Mouse (Mus musculus): Measurements from ENCODE around the gene Inpp4b. TPM values are rescaled to one million over a fixed set of nuclear protein-coding genes. Genes with fewer than 3 reads are reported as not detected.

The Inpp4b gene
- polyA plus RNA-seq, 1 experiment, result 2.7 TPM

- TF ChIP-seq CTCF (IDR thresholded peaks at IDR 0.05; ENCODE audit: extremely low read depth, insufficient read depth, low read length), result no peak
- Histone ChIP-seq H3K27ac (ENCODE audit: insufficient read depth, low read length) (no peak overlapping the region), H3K4me1 (ENCODE audit: control insufficient read depth, insufficient read depth, low read length) (no peaks in the 10 kb centered on the region), H3K4me3 (ENCODE audit: insufficient read depth, low read length) (no peak overlapping the region)
Measured at GRCm38 (mm10) chr8:81452082-81452481, 109.7 kb downstream of the Inpp4b start.

- H3K27ac ChIP-seq (ENCODE audit: insufficient read depth, low read length), result no peak overlapping the region
- no peaks in the 10 kb centered on the region for H3K4me1 ChIP-seq (ENCODE audit: control insufficient read depth, insufficient read depth, low read length)
- TF ChIP-seq POLR2A (IDR thresholded peaks at IDR 0.05; ENCODE audit: extremely low read depth, insufficient read depth, low read length), result no peak
- no peak for TF ChIP-seq CTCF (IDR thresholded peaks at IDR 0.05; ENCODE audit: extremely low read depth, insufficient read depth, low read length)
- H3K4me3 ChIP-seq (ENCODE audit: insufficient read depth, low read length), result no peak overlapping the region
Measured at GRCm38 (mm10) chr8:81454830-81455229, 112.5 kb downstream of the Inpp4b start.

GRCm38 (mm10) chr8:81463762-81464161 lies 121.4 kb downstream of the Inpp4b start:
- no peaks in the 10 kb centered on the region for H3K4me1 ChIP-seq (ENCODE audit: control insufficient read depth, insufficient read depth, low read length)
- no peak overlapping the region for H3K4me3 ChIP-seq (ENCODE audit: insufficient read depth, low read length)
- TF ChIP-seq CTCF (IDR thresholded peaks at IDR 0.05; ENCODE audit: extremely low read depth, insufficient read depth, low read length) (no peak), POLR2A (IDR thresholded peaks at IDR 0.05; ENCODE audit: extremely low read depth, insufficient read depth, low read length) (no peak)
- H3K27ac ChIP-seq (ENCODE audit: insufficient read depth, low read length), result no peak overlapping the region

- Histone ChIP-seq H3K4me3 (ENCODE audit: insufficient read depth, low read length) (no peak overlapping the region), H3K27ac (ENCODE audit: insufficient read depth, low read length) (no peak overlapping the region), H3K4me1 (ENCODE audit: control insufficient read depth, insufficient read depth, low read length) (no peaks in the 10 kb centered on the region)
- TF ChIP-seq POLR2A (IDR thresholded peaks at IDR 0.05; ENCODE audit: extremely low read depth, insufficient read depth, low read length), result no peak
Measured at GRCm38 (mm10) chr8:81466776-81467175, 124.4 kb downstream of the Inpp4b start.

GRCm38 (mm10) chr8:81478674-81479073 lies 136.3 kb downstream of the Inpp4b start:
- no peak overlapping the region for H3K4me3 ChIP-seq (ENCODE audit: insufficient read depth, low read length)
- no peak overlapping the region for H3K27ac ChIP-seq (ENCODE audit: insufficient read depth, low read length)
- no peaks in the 10 kb centered on the region for H3K4me1 ChIP-seq (ENCODE audit: control insufficient read depth, insufficient read depth, low read length)
- TF ChIP-seq POLR2A (IDR thresholded peaks at IDR 0.05; ENCODE audit: extremely low read depth, insufficient read depth, low read length) (no peak), CTCF (IDR thresholded peaks at IDR 0.05; ENCODE audit: extremely low read depth, insufficient read depth, low read length) (no peak)

- no peak overlapping the region for H3K4me3 ChIP-seq (ENCODE audit: insufficient read depth, low read length)
- TF ChIP-seq POLR2A (IDR thresholded peaks at IDR 0.05; ENCODE audit: extremely low read depth, insufficient read depth, low read length), result no peak
- TF ChIP-seq CTCF (IDR thresholded peaks at IDR 0.05; ENCODE audit: extremely low read depth, insufficient read depth, low read length), result no peak
- no peak overlapping the region for H3K27ac ChIP-seq (ENCODE audit: insufficient read depth, low read length)
- no peaks in the 10 kb centered on the region for H3K4me1 ChIP-seq (ENCODE audit: control insufficient read depth, insufficient read depth, low read length)
Measured at GRCm38 (mm10) chr8:81483834-81484233, 141.5 kb downstream of the Inpp4b start.

GRCm38 (mm10) chr8:81485626-81486025 lies 143.3 kb downstream of the Inpp4b start:
- H3K4me3 ChIP-seq (ENCODE audit: insufficient read depth, low read length), result no peak overlapping the region
- no peak for TF ChIP-seq CTCF (IDR thresholded peaks at IDR 0.05; ENCODE audit: extremely low read depth, insufficient read depth, low read length)
- TF ChIP-seq POLR2A (IDR thresholded peaks at IDR 0.05; ENCODE audit: extremely low read depth, insufficient read depth, low read length), result no peak
- H3K27ac ChIP-seq (ENCODE audit: insufficient read depth, low read length), result no peak overlapping the region
- no peaks in the 10 kb centered on the region for H3K4me1 ChIP-seq (ENCODE audit: control insufficient read depth, insufficient read depth, low read length)

- TF ChIP-seq CTCF (IDR thresholded peaks at IDR 0.05; ENCODE audit: extremely low read depth, insufficient read depth, low read length), result no peak
- TF ChIP-seq POLR2A (IDR thresholded peaks at IDR 0.05; ENCODE audit: extremely low read depth, insufficient read depth, low read length), result no peak
- Histone ChIP-seq H3K27ac (ENCODE audit: insufficient read depth, low read length) (no peak overlapping the region), H3K4me3 (ENCODE audit: insufficient read depth, low read length) (no peak overlapping the region), H3K4me1 (ENCODE audit: control insufficient read depth, insufficient read depth, low read length) (no peaks in the 10 kb centered on the region)
Measured at GRCm38 (mm10) chr8:81489894-81490661, 147.7 kb downstream of the Inpp4b start.

GRCm38 (mm10) chr8:81491097-81491705 lies 148.8 kb downstream of the Inpp4b start:
- no peak overlapping the region for H3K4me3 ChIP-seq (ENCODE audit: insufficient read depth, low read length)
- TF ChIP-seq CTCF (IDR thresholded peaks at IDR 0.05; ENCODE audit: extremely low read depth, insufficient read depth, low read length) (no peak), POLR2A (IDR thresholded peaks at IDR 0.05; ENCODE audit: extremely low read depth, insufficient read depth, low read length) (no peak)
- H3K27ac ChIP-seq (ENCODE audit: insufficient read depth, low read length), result no peak overlapping the region
- H3K4me1 ChIP-seq (ENCODE audit: control insufficient read depth, insufficient read depth, low read length), result no peaks in the 10 kb centered on the region

GRCm38 (mm10) chr8:81491706-81492204 lies 149.4 kb downstream of the Inpp4b start:
- TF ChIP-seq POLR2A (IDR thresholded peaks at IDR 0.05; ENCODE audit: extremely low read depth, insufficient read depth, low read length), result no peak
- no peak for TF ChIP-seq CTCF (IDR thresholded peaks at IDR 0.05; ENCODE audit: extremely low read depth, insufficient read depth, low read length)
- H3K4me1 ChIP-seq (ENCODE audit: control insufficient read depth, insufficient read depth, low read length), result no peaks in the 10 kb centered on the region
- no peak overlapping the region for H3K4me3 ChIP-seq (ENCODE audit: insufficient read depth, low read length)
- no peak overlapping the region for H3K27ac ChIP-seq (ENCODE audit: insufficient read depth, low read length)

All from cortical plate, adult 2 months (tissue).